Mouse (Mus musculus): Measurements from ENCODE around the gene Epha8.

Gene Epha8

DNA sequence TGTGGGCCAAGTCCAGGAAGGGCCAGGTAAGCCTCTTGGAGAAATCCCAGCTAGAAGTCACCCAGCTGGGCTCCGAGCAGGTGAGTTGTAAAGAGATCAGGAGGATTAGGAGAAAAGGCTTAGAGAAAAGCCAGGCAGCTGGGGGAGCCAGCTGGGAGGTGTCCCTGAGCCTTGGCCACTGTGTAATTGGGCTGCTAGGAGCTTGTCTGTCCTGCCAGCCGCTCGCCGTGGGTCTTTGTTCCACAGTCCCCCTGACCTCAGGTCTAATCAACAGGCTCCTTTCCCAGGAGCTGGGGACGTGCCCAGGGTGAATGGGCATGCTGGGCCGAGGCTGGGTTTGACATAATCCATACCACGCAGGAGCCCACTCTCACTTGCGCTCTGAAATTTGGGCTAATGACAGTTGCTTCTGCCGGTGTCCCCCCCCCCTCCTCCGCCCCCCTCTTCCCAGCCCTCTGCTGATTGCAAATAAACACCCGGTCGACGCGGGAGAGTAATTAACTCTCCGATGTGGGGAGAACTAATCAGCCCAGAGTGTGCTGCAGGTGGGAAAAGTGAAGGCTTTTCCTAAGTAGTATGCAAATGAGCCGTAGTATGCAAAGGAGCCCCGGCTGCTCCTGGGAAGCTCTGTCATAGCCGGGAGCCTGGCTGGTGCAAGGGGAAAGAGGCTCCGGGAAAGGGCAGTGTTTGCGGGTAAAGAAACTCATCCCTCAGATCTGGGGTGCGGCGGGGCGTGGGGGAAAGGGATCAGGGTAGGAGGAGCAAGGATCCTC, 51.7 kb downstream of the Epha8 start:
- DNase-seq = no peak

DNA sequence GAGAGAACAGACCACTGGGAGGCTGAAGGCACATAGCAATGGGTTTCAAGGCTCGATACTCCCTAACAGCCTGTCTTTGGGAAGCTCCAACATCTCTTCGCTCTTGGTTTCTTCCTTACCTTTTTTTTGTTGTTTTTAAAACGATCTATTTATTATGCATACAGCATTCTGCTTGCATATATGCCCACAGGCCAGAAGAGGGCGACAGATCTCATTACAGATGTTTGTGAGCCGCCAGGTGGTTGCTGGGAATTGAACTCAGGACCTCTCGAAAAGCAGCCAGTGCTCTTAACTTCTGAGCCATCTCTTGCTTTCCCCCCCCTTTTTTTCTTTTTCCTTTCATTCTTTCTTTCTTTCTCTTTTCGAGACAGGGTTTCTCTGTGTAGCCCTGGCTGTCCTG, 57.5 kb downstream of the Epha8 start:
- no peak for DNase-seq

- no peak for DNase-seq
Observed at GRCm38 (mm10) chr4:136898637-136899036, 58.0 kb downstream of the Epha8 start, which contains the start of gene C1qa. TSS of gene C1qa (minus strand) at chr4:136898803.

DNA sequence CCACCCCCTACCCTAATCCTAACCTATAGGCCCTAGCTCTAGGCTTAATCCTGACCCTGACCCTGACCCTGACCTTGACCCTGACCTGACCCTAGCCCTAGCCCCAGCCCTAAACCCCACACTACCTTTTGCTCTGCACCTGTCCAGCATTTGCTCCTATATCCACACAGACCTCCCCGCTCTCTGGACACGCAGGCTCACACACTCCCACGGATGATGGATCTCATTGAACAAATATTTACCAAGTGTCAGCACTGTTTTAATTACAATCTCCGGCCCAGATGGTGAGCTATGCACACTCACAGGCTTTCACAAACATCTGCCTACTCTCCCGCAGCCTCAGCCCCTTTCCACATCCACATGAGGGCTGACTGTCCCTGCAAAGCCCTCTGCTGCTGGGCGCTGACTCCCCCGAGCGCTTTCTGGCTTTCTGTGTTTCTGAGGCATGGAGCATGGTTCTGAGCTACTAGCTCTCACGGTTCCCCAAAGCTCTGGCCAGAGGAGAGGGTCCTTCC, 58.5 kb downstream of the Epha8 start:
- no peak for DNase-seq

DNA sequence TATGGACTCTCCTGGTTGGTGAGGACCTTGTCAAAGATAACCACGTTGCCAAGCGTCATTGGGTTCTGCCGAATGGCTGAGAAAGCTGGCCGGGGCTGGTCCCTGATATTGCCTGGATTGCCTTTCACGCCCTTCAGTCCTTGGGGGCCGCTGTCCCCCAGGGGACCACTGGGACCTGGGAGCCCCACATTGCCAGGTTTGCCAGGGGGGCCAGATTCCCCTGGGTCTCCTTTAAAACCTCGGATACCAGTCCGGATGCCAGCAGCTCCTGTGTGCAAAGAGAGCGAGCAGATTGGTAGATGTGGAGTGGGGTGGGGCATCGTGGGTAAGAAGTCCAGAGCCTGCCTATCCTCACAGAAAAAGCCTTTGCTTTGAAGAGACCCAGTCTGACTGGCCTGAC, 60.2 kb downstream of the Epha8 start:
- no peak for DNase-seq

DNA sequence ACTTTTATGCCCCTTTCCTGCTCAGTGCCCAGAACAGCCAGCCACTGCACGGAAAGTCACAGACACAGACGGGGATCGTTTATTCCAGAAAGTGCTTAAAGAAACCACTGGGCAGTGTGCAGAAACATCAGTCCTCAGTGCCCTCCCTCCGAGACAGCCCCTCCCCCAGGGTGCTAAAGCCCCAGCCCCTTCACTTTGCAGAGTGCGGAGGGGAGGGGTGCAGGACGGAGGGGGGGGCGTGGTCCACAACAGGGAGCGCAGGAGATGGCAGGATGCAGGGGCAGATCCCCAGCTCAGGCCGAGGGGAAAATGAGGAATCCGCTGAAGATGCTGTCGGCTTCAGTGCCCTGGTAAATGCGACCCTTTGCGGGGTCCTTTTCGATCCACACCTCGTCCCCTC, 60.8 kb downstream of the Epha8 start:
- DNase-seq = no peak

DNA sequence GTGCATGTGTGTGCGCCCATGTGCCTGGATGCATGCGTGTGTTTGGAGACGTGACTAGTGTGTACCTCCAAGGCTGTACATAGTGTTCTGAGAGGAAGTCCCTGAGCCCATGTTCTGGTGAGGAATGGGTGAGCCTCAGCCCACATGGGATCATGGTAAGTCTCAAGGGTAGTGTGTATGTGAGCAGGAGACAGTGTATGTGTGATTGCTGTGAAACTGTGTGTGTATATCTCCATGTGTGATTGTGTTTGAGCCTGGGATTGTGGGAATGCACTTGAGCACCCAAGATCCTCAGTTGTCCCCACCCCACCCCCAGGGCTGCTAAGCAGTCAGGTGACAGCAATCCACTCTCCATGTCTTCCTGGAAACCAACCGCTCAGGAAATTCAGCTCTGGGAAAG, 61.8 kb downstream of the Epha8 start:
- no peak for DNase-seq

GRCm38 (mm10) chr4:136893691-136894543, 62.7 kb downstream of the Epha8 start:
- DNase-seq = peak; percentile 75

- DNase-seq = no peak
Observed at GRCm38 (mm10) chr4:136892811-136893210, 63.8 kb downstream of the Epha8 start, which contains the start of gene C1qc. TSS of gene C1qc (minus strand) at chr4:136893065.

- DNase-seq = no peak
Observed at GRCm38 (mm10) chr4:136892371-136892770, 64.2 kb downstream of the Epha8 start.

DNA sequence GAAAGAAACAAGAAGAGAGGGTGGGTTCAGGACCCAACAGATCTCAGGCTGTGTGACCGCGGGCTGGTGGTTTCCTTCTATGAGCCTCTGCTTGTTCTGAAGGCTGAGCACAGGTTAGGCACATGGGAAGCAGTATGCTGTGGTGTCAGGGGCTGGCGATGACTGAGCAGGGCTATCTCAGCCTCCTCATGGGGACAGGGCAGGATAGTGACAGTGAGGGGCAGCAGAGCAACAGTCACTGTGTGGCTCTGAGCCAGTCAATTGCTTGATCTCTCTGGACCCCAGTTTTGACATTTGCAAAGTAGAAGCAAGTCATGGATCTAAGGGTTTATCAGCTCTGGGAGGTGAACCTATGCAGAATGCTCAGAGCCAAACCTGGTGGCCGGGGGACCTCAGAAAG, 65.5 kb downstream of the Epha8 start:
- no peak for DNase-seq

DNA sequence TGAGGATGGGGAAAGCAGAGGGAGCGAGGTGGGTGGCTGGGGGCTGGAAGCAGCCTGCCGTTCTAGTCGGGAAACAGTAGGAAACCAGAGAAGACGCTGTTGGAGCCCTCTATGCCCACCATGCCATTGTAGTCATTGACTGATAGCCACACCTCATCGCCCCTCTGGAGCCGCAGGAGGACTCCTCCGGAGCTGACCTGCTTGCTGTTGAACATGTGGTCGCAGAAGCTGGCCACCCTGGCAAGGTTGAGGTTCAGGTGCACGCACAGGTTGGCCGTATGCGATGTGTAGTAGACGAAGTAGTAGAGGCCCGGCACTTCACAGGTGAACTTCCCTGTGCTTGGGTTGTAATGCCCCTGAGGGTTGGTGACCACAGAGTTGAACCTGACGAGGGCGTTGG, 66.6 kb downstream of the Epha8 start:
- no peak for DNase-seq

DNA sequence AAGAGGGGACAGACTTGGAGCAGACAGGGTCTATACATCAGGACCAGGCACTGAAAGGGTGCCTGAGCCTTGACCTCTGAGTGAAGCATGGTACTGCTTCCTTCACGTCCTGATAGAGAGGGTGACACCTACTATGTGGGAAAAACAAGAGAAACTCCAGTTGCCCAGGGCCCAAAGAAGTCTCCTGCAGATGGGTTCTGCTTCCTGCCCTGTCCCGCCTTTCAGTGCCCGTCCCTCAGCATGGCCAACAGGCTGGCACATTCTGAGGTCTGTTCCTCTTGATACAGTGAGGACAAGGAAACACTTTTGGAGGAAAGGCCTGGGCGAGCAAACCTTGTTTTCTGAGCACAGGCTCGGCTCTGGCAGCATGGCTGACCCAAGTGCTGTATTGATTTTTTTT, 68.9 kb downstream of the Epha8 start:
- no peak for DNase-seq

DNA sequence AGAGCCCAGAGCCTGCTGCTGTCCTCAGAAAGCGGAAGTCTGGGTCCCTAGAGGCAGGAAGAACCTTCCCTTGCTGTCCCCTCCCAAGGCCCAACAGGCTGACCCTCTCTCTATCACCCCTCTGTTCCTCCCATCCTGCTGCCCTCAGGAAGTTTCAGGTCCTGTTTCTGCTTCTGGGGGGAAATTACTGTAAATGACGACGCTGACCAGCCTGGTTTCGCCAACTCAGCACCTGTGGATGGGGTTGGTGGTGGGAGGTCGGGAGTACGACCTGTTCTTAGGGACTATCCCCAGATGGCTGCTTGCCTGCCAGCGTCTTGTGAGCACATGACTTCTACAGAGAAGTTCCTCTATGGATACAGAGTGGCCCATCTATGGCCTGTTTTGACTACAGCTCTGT, 70.5 kb downstream of the Epha8 start, which contains the start of gene C1qb:
Gene C1qb (minus strand): TSS at position 87 of the 400 bp plus-strand sequence.
- DNase-seq = no peak

Data from right cerebral cortex, postnatal 14 days (tissue).